Mouse (Mus musculus): ENCODE data around the gene Dynlt1f.
"Not testable (repeated sequence)": the region's sequence is repeated elsewhere in the genome, so short reads cannot be mapped to it uniquely, and the experiment has no call there.

The Dynlt1f gene

DNA sequence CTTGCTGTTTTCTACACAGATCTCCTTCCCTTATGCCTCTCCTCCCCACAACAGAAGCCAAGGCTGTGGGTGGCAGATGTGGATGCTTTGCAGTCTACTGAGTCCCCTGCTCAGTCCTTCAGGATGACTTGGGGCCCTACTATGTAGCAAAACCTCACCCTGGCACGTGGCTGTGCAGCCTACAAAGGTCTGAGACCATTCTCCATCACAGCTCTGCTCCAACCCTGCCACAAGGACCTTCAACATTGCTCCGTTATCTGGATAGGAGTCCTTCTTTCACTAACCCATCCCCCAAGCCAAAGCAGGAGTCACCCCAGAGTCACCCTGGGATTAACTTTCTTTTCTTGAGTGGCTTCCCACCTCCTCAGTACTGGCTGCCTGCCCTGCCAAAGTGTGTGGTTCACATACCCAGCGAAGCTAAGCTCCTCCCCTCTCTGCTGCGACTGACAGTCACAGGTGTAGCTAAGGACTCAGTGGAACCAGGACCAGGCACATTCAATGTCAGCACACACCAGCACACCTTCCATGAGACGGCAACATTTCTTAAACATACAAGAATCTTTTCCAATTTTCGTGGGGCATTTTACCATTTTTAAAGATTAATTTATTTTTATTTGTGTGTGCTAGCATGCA lies 30.7 kb downstream of the Dynlt1f start:
- not testable (repeated sequence) for DNase-seq (ENCODE audit: low read depth, low spot score)

DNA sequence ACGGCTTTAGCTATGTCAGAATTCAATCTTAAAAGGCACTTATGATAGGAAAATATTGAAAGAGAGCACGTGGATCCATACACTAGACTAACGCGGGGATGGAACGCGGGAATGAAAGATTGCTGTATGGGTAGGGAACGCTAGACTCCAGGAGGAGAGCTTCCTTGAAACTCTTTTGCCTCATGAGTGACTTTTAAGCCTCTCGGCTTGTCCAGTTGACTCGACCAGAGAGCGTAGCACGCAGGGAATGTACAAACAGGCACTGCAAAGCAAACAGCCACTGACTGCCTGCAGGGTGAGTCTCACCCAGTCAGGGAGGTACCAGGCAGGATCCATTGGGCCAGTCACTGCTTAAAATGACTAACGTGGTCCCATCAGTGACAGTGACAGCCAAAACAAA lies 33.7 kb downstream of the Dynlt1f start:
- DNase-seq (ENCODE audit: low read depth, low spot score) = not testable (repeated sequence)

DNA sequence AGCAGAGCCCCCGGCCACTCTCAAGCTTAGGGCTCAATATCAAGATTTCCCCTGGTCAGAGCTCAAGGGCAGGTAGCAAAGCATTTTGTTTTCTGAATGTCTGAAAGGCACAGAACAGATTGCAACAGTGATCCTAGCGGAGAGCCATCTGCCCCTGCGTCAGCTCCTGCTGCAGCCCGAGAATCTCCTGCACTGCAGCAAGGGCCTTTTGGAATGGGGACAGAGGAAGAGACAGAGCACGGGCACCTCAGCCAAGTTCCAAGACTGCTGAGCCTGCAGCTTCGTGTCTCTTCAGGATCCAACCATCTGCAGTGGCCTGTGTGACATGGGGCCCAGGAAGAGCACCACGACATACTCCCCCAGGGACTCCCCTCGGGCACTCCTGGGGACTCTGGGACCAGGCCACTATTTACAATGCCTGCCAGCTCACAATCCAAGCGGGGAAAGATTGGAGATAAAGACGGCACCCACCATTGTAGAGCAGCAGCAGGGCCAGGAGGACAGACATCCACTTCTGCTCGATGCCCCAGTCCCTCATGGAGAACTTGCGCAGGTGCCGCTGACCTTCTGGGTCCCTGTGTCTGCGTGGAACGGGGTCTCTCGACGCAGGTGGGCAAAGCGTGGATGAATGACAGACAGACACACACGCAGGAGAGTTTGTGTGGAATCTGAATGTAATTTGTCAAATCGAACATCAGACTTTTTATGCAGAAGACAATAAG lies 34.8 kb downstream of the Dynlt1f start:
- DNase-seq (ENCODE audit: low read depth, low spot score) = not testable (repeated sequence)

GRCm38 (mm10) chr17:6620035-6620434 lies 35.7 kb downstream of the Dynlt1f start:
- not testable (repeated sequence) for DNase-seq (ENCODE audit: low read depth, low spot score)

DNA sequence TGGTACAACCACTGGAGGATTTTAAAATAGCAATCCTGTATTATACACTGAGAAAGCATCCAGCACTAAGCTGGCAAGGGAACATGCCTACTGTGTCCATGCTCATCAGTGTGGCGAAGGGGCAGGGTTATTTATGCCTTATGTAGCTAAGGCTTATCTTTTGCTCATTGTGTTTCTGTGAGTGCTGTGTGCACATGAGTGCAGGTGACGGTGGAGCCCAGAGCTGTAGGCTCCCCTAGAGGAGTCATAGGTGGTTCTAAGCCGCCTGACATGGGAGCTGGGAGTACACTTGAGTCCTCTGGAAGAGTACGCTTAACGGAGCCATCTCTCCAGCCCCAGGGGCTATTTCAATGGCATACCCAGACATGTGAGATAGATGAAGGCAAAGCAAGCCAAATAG lies 36.4 kb downstream of the Dynlt1f start:
- not testable (repeated sequence) for DNase-seq (ENCODE audit: low read depth, low spot score)

GRCm38 (mm10) chr17:6617689-6618400 lies 37.9 kb downstream of the Dynlt1f start:
- not testable (repeated sequence) for DNase-seq (ENCODE audit: low read depth, low spot score)

DNA sequence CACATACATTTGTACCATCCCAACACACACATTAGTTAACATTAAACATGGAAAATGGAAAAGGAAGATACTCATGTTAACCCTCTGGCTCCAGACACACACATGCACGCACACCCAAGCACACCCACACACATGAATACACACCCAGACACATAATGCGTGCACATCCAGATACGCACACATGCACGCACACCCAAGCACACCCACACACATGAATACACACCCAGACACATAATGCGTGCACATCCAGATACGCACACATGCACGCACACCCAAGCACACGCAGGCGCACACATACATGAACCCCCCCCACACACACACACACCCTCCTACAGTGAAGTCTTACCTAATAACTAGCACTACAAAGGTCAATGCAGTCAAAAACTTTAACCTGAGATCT lies 39.0 kb downstream of the Dynlt1f start:
- not testable (repeated sequence) for DNase-seq (ENCODE audit: low read depth, low spot score)

DNA sequence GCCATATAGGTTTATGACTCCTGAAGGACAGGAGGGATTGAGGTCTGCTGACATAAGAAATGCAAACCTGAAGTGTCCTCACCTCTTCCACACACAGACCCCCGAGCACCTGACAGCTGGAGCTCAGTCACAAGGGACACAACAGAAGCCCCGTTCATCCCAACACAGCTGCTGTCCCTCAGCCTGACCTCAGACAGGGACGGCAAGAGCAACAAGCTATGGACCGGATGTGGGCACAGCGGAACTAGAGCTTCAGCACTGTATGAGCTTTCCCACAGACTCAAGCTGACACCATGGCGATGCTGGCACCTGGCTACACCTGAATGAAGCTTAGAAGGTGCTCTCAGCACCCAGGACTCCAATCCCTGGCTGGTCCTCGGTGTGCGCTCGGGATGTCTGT lies 41.4 kb downstream of the Dynlt1f start:
- DNase-seq (ENCODE audit: low read depth, low spot score) = not testable (repeated sequence)

DNA sequence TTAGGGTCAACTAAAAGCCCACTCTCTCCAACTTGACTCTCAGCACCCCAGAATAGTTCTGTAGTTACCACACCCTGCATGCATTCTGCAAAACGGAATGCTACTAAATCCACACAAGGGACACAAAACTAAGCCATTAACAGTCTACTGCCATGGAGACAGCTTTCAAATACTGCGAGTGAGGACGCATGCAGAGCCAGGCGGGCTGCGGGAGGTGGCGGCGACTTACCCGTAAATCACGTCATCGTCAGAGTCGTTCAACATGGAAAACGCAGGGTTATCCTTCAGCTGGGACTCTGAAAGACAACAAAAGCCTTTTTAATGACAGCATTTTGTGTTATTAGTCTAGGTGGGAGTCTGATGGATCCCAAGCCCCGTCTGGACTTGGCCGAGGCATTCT lies 42.2 kb downstream of the Dynlt1f start:
- DNase-seq (ENCODE audit: low read depth, low spot score) = not testable (repeated sequence)

DNA sequence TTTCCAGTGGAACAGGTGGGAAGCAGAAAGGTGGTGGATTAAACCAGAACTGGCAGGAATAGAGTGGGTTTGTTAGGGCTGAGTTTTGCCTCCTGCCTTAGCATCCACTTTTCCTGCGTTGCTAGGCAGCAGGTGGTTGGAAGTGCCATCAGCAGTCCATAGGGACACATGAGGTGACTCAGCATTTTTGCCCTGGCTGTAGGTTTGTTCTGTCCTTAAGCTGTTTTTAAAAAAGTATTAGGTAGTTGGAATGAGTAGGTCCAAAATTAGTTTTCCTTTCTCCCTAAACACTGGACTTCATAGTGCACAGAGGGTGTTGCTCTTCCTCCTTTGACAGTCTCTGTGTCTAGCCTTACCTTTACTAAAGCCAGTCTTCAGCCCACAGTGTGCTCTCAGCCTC lies 50.4 kb downstream of the Dynlt1f start:
- not testable (repeated sequence) for DNase-seq (ENCODE audit: low read depth, low spot score)

DNA sequence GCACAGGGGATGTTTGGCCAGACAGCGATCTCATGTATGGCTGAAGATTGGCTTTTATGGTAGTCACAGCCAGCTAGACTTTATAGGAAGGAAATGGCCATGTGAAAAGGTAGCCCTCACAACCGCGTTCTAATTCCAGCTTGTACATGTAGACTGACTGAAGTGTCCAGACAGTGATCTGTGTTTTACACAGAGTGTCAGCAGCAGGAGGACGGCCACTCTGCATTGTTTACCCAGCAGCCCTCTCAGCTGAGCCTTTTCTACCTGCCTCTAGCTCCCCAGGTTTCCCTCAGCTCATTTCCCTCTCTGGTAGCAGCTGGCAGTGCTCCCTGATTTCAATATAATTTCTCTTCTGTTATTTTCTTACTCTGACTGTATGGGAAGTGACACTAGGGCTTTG lies 53.5 kb downstream of the Dynlt1f start:
- DNase-seq (ENCODE audit: low read depth, low spot score) = not testable (repeated sequence)

GRCm38 (mm10) chr17:6601204-6601911 lies 54.3 kb downstream of the Dynlt1f start, which contains the start of gene Dynlt1c:
Gene Dynlt1c, plus strand, starts transcription at chr17:6601671.
- DNase-seq (ENCODE audit: low read depth, low spot score) = peak; percentile 57

- DNase-seq (ENCODE audit: low read depth, low spot score) = not testable (repeated sequence)
Observed at GRCm38 (mm10) chr17:6600216-6600911, 55.3 kb downstream of the Dynlt1f start.

- DNase-seq (ENCODE audit: low read depth, low spot score) = not testable (repeated sequence)
Observed at GRCm38 (mm10) chr17:6598356-6598755, 57.3 kb downstream of the Dynlt1f start.
